Mouse (Mus musculus) left cerebral cortex, postnatal 14 days (tissue): ENCODE results near the gene Nfia. TPM values are rescaled to one million over a fixed set of nuclear protein-coding genes. Genes with fewer than 3 reads are reported as not detected.

Experiments used
- DNase-seq, 2 experiments: peaks; one replicate each; pipeline ENCODE4 v3.0.0; 2021 to 2022; ENCODE audit warnings: low spot score in 2 of 2, mixed read lengths in 1 of 2
- intact Hi-C: fragments of 180-260 bp; cut with DNase I; formaldehyde crosslinking; loops from one replicate; pipeline ENCODE4 v1.15.1; 2025
- total RNA-seq, 2 experiments: library from RNA; stranded (reverse); gene quantifications; 2 replicates each; pipeline ENCODE4 v1.2.3; 2021

Nfia gene
- total RNA-seq, 2 experiments from 2014 or later = 67.1 to 75.4 TPM

DNA sequence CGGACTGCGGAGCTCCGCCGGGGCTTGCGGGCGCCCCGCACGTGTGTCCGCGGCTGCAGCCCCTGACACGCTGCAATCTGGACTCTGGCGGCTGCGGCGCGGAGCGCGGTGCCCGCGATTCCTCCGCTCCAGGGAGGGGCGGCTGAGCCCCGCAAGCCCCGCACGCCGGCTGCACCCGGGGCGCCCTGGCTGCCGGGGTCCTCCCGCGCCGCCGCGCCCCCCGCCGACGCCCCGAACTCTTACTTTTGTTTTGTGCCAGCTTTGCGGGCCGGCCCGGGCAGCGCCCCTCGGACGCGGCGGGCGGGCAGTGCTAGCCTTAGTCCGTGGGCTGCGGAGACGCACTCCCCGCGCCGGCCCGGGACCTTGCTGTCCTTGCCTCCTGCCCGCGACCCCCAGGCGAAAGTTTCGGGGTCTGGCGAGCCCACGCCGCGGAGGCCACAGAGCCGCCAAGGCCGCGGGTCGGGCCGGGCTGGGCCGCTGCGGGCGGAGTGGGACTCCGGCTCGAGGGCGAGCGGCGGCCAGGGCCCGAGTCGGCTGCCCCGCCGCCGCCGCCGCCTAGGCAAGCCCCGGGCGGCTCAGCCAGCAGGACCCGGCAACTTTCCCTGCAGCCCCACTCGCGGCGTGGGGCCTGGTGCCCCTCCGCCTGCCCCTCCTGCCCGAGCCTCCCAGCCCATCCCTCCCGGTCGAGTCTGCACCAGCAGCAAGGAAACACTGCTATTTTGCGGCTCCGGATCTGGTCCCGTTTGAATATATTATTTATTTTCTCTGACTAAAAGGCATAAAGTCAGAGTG lies 5.9 kb downstream of the Nfia start:
- intact Hi-C loops = loop anchor here (5.0 kb wide), 1 partner anchor 329 kb away; no protein-coding TSS in a partner anchor
- no peak for DNase-seq

DNA sequence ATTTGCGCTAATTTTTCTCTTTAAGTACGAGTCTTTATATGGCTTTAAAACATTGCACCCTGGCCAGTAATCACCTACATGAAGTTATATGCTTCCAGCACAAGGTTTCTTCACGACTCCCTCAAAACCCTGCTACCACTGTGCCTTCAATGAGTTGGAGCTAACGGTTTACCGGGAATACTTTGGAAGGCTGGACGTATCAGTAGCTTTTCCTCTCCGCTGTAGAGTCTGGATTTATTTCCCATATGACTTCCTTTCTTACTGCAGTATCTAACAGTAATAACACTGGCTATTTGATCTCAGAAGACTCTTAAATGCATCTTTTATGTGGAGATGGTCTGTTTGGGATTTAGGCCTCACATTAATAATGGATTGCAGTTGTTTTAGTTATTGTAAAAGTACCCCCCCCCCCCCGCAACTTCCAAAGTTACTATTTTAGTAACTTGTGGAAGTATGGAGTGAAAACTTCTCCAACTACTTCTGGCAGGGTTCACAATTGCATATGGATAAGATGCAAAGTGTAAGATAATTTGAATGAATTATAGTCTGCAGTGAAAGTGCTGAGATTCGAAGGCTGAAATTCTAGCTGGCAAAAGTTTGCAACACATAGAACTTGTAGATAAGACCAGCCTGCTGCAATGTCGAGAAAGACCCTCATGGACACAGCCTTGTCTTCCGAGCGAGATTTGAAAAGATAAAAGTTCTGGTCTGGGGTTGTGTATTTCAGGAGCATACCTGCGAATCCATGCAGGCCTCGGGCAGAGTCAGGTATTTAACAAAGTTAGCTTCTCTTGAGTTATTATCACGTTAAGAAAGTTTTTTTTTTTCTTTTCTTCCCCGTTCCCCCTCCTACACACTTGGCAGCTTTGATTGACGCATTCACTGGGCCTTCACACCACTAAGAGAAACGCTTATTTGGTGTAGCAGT lies 6.7 kb downstream of the Nfia start:
- intact Hi-C loops = loop anchor here (5.0 kb wide), 1 partner anchor 328 kb away; no protein-coding TSS in a partner anchor
- DNase-seq = no peak

DNA sequence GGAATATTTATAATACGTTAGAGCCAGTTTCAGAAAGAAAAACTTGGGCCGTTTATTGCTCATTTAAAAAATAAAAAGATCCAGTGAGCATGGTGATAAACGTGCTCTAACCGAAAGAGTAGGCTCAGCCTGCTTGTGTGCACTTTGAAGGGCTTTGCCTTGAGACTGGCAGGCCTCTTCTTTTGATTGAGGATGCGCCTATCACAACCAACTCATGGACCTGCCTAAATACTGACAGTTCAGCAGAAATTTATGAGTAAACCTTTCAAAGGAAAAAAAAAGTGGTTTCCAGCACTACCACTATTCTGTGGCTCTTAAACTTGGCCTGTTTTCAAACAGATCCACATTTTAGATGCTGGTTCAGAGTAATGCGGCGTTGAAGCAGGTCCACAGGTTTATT lies 7.5 kb downstream of the Nfia start:
- no peak for DNase-seq
- intact Hi-C loops = loop anchor here (5.0 kb wide), 2 partner anchors 132 to 542 kb away; no protein-coding TSS in a partner anchor

DNA sequence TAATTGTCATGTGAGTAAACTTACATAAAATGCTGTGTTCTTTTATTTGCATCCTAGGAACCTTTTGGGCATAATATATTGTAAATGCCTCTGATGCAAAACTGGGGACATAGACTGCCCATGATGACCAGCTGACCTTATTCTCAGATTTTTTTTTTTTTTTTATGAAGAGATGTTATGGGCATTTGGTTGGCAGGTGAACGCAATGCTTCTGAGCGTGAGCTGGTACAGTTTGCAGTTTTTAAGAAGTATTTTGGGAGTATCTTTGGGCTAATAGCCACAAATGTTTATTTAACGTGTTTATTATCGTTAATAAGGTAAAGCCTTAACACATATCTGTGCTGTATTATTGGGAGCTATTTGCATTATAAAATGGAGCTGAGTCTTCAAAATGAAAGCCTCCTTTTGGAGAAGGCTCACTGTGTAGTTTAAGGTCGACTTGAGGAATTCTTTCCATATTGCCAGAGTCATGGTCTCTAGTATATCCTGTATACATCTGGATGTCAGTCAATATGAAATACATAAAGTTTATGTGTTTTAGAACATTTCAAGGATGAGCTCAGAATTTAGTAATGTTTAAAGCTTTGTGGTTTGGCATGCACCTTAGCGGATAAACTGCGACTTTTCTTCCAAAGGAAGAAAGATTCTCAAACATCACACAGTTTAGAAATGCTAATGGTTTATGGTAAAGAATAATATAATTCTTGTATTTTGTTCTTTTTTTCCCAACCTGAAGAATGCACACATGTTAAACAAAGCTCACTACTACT lies 8.3 kb downstream of the Nfia start:
- intact Hi-C loops = loop anchor here (5.0 kb wide), 2 partner anchors 131 to 541 kb away; no protein-coding TSS in a partner anchor
- no peak for DNase-seq

DNA sequence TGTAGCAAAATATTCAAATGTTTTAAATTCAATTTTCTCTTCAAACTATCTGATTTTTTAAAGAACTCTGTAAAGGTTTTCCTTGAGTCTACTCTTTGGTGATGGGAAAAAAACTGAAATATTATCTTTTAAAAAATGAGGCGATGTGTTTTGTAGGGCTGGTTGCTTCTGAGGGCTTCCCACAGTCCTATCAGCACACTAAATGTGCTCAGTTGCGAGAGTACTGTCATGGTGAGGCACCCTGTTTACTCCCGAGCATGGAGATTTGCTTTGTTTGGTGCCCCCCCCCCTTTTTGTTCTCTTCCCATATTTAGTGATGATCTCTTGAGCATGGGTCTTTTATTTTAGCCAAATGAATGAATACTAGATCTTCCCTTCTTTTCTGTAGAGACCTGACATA lies 9.5 kb downstream of the Nfia start:
- DNase-seq = no peak
- intact Hi-C loops = loop anchor here (5.0 kb wide), 2 partner anchors 130 to 540 kb away; no protein-coding TSS in a partner anchor

DNA sequence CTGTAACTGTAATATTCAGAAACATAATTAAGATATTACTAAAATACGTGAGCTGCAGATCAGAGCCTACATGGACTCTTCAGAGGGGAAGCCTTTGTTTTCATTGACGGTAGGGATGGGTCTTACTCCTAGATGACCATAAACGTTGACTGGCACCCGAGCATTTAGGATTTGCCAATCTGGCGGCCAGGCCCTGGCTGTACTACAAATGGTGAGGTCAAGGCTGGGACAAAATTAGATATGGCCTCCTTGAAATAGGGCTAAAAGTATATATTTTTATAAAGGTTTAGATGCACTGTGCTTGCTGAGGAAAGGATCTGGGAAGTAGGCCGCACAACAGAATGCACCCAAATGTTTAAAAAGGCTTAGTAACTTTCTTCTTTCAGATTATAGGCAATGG lies 10.0 kb downstream of the Nfia start:
- no peak for DNase-seq
- intact Hi-C loops = loop anchor here (5.0 kb wide), 2 partner anchors 130 to 540 kb away; no protein-coding TSS in a partner anchor

DNA sequence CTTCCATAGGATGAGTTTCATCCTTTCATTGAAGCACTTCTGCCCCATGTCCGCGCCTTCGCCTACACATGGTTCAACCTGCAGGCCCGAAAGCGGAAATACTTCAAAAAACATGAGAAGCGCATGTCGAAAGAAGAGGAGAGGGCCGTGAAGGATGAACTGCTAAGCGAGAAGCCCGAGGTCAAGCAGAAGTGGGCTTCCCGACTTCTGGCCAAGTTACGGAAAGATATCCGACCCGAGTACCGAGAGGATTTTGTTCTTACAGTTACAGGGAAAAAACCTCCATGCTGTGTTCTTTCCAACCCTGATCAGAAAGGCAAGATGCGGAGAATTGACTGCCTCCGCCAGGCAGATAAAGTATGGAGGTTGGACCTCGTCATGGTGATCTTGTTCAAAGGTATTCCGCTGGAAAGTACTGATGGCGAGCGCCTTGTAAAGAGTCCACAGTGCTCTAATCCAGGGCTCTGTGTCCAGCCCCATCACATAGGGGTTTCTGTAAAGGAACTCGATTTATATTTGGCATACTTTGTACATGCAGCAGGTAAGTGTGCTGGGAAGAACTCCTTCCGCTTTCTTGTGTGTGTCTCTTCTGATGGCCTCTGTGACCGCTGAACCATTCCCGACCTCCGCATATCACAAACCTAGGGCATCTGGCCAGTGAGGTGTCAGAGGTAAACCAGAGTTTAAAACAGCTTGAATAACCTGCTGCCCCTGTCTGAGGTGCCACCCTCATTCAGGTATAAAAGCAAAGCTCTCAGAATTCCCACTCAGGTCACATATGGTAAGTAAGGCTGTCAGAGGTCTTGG lies 10.7 kb downstream of the Nfia start:
- intact Hi-C loops = loop anchor here (5.0 kb wide), 2 partner anchors 129 to 539 kb away; no protein-coding TSS in a partner anchor
- no peak for DNase-seq

DNA sequence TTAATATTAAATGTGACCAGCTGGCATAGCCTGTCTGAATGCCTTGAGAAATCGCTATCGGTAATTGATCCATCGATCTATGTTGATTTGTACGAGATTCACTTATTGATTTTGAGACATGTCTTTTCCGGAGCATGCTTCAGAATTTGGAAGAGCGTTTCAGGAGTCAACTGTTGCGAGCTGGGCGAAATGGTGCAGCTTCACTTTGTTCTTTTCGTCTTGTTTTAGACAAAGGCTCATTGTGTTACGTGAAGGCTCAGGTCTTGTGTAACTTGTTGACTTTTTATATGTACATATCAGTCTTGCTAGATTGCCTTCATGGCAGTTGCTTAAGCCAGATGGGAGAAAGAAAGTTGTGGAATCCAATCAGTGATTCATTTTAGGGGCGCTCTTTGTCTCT lies 11.7 kb downstream of the Nfia start:
- intact Hi-C loops = loop anchor here (5.0 kb wide), 2 partner anchors 128 to 538 kb away; no protein-coding TSS in a partner anchor
- DNase-seq = no peak

DNA sequence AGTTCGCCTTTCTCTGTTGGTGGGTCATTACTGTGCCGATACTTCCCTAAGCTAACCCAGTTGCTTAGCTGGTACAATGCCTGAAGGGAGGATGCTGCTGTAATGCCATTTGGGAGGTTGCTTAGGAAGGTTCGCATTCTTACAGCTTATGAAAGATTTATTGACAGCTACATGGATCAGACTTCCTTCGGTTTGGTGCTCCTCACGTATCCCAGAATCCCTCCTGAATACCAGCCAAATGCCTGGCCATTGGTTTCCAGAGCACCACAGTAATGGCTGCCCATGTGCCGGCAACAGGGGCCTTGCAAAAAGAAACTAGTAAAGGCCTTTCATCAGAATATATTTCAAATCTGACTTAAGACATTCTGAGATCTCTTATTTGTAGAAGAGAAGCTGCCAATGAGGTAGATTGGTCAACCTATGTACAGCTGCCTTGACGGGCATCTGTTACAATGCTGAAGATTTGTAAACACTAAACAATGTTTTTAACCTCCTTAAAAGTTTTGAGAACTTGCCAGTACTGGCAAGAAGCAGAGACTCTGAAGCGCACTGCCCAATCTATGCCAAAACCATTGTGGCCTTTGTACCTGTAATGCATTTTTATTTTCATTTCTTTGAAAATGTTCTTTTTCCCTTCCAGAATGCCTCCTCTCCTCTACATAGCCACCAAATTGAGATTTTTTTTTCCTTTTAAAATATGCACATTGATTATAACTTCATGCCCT lies 13.2 kb downstream of the Nfia start:
- no peak for DNase-seq
- intact Hi-C loops = no loop called here

DNA sequence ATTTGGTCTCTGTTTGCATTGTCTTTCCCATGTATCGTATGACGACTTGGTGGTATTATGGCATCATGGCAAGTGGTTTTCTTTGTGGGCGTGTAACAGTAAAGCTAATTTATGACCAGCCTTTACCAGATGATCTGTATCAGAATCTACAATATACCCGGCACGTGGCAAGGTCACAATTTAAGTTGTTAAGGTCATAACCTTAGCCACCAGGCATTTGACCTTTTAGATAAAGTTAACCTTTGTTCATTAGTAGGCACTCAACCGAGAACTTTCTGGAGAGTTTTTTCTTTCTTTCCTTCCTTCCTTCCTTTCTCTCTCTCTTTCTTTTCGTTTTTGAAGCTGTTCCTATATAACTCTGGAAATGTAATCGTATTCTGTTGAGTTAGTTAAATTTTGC lies 14.0 kb downstream of the Nfia start:
- intact Hi-C loops = no loop called here
- DNase-seq = no peak

DNA sequence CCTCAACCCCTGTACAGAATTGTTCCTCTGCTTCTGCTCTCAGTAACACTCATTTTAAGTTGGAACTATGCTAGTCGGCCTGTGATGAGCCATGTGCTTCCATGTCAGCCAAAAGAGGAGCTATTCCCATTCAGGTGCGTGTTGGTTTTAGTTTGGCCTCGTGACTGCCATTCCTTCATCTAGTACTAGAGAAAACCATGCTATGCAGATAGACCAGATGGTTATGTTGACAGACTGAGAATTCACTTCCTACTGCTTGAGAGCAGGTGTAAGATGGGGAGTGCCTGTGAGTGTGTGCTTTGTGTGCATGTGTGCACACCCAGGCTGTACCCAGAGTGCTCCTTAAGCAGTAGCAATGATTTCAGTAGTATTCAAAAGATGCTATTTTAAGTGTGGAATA lies 15.0 kb downstream of the Nfia start:
- intact Hi-C loops = no loop called here
- DNase-seq = peak in 1 of 2 experiments; percentile 73

DNA sequence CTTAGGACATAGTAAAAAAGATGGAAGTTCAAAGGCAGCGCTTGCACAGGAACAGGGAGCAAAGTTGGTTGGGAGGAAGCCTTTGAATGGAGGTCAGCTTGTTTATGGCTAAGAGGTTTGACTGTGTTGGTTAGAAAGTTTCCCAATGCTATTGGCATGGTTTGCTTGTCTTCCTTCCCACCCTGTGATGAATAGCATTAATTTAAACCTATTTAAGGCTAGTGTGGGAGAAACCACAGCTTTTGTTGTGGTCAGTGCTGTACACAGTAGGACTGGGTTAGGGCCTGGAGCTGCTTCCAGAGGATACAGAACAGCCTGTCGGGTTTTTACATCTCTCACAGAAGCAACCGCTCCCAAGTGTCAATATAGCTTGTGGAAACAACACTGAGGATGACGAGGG lies 16.0 kb downstream of the Nfia start:
- intact Hi-C loops = no loop called here
- DNase-seq = no peak

DNA sequence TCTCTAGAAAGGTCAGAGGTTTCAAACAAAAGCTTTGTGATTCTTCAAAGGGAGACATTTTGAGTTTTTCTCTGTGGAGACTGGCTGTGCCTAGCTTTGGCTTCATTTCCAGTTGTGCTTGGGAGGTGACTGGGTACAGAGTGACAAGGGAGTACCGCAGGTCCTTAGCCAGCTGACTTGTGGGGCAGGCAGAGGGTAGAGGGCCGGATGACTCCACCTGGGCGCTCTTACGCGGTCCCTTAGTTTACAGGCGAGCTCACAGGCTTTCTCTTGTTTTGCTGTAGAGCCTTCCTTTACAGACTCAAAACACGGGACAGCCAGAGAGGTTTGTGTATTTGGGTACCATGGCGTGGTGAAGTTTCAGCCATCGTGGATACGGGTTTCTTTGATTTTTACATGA lies 21.4 kb downstream of the Nfia start:
- DNase-seq = no peak
- intact Hi-C loops = no loop called here

DNA sequence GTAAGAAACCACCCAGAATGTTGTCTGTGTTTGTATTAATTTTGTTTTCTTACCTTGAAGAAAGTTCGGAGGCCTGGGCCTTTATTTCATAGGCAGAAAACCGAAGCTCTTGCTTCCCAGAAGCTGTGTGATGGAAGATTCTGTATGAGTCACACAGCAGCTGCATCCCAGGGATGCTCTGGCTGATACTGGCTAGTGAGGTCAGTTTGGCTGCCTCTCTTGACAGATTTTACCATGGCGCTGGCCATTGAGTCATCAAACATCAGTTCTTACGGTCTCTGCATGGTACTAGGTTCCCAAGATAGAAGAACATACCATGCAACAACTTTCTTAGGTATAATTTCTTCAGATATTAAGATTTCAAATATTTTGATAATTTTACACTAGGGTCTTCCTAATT lies 22.3 kb downstream of the Nfia start:
- DNase-seq = no peak
- intact Hi-C loops = no loop called here

DNA sequence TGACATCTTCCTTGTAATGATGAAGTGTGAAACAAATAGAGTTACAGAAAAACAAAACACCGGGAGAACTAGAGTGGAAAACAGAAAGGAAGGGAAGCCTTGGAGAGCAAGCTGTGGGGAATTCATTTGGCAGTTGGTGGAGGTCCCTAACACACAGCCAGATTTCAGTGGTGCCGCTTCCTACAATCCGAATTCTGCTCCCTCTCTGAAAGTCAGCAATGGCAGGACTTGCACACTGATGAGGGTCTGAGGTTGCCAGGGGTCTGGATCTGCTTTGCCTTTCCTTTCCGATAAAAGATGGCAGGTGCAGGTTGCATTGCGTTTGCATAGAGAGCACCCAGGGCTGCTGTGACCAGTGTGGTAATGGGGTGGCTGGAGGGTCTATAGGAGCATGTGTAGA lies 23.4 kb downstream of the Nfia start:
- DNase-seq = no peak
- intact Hi-C loops = no loop called here

DNA sequence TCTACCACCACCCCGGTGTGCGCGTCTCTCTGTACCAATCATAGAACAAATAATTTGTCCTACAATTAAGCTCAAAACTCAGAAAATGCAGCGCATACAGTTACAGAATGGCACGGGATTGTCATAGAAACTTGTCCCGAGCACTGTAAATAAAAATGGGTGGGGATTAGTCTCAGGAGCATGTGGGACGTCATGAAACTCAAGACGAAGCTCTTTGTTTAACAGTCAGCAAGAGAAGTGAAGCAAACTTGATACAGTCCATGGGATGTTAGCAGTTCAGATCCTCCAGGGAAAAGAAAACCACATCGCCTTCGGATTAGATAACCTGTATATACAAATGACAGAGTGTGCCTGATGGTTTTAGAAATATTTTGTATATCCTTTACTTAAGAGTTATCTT lies 24.0 kb downstream of the Nfia start:
- intact Hi-C loops = no loop called here
- no peak for DNase-seq

DNA sequence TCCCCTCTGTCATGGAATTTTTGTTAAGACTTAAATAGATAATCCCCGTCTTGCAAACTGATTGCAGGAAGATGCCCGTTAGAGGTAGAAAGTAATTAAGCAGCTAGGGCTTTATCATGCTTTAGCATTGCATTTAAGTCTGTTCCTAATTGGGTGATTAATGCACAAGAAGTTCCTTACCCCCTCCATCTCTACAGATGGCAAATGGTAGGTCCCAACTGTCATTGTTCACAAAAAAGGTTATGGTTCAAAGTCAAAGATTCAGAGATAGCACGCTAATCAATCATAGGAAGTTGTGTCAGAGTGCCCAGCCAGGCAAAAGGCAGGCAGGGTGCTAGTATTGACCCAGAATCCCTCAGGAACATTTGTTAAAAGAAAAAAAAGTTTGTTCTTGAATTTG lies 31.3 kb downstream of the Nfia start:
- intact Hi-C loops = no loop called here
- DNase-seq = no peak

DNA sequence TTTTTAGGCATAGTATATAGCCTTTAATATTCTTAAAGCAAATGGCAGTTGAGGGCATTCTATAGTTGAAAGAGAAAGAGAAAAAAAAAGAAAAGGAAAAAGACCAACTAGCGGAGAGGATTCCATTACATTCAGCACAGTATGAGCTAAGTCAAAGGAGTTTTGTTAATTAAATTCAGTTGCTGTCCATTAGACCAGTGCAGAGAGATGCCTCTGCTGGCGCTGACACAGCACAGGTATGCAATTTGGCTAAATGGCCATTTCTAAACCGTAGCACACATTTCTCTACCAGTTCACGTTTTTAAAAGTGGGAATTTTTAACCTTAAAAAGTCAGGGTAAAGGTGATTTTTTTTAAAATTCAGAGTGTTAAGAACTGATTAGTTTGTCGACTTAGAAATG lies 32.1 kb downstream of the Nfia start:
- intact Hi-C loops = no loop called here
- DNase-seq = no peak
